Mouse (Mus musculus) lung, embryonic 14.5 days (tissue): Measurements from ENCODE around the gene Bdp1. TPM values are rescaled to one million over a fixed set of nuclear protein-coding genes. Genes with fewer than 3 reads are reported as not detected.

ENCODE experiments used
- ATAC-seq: fragments of 200-750 bp; cut with Nextera tagmentation; 2 replicates; pipeline ENCODE4 v1.8.0; 2017; ENCODE audit warnings: mild to moderate bottlenecking, moderate TSS enrichment, moderate library complexity; ENCODE audit not compliant: insufficient read depth
- DNase-seq: peaks from one replicate; pipeline ENCODE4 v3.0.0-alpha.2; 2015
- H3K27ac ChIP-seq: fragments of 300-500 bp; sonication (generic); 2 replicates; pipeline ENCODE4 v1.5.1; 2014; ENCODE audit warnings: low read depth, mild to moderate bottlenecking, moderate library complexity
- H3K27me3 ChIP-seq: fragments of 300-500 bp; sonication (generic); 2 replicates; pipeline ENCODE4 v1.6.1; 2014; ENCODE audit warnings: low read length, control low read depth; ENCODE audit not compliant: insufficient read depth
- H3K36me3 ChIP-seq: fragments of 300-500 bp; sonication (generic); 2 replicates; pipeline ENCODE4 v1.6.1; 2014; ENCODE audit warnings: control low read depth; ENCODE audit not compliant: insufficient read depth
- H3K4me1 ChIP-seq: fragments of 300-500 bp; sonication (generic); 2 replicates; pipeline ENCODE4 v1.6.1; 2014; ENCODE audit warnings: antibody characterized with exemption, control low read depth; ENCODE audit not compliant: insufficient read depth
- H3K4me2 ChIP-seq: fragments of 300-500 bp; sonication (generic); 2 replicates; pipeline ENCODE4 v1.6.1; 2014; ENCODE audit warnings: mild to moderate bottlenecking
- H3K4me3 ChIP-seq: fragments of 300-500 bp; sonication (generic); 2 replicates; pipeline ENCODE4 v1.5.1; 2014; ENCODE audit warnings: low read depth, low read length
- H3K9ac ChIP-seq: fragments of 300-500 bp; sonication (generic); 2 replicates; pipeline ENCODE4 v1.6.1; 2014
- H3K9me3 ChIP-seq: fragments of 300-500 bp; sonication (generic); 2 replicates; pipeline ENCODE4 v1.6.1; 2016; ENCODE audit warnings: low read depth, low read length, control low read depth
- CTCF ChIP-seq: IDR thresholded peaks from 2 replicates; pipeline ENCODE4 v1.5.1; 2016; ENCODE audit warnings: antibody characterized with exemption, low read depth
- WGBS: fragments of 180-500 bp; shearing (Covaris S2); extraction: QIAGEN DNeasy Blood & Tissue Kit; methylation state at CpG from one replicate; pipeline ENCODE4 v1.1.7; 2014; 5-methylcytosine and 5-hydroxymethylcytosine counted together
- polyA plus RNA-seq: library from polyadenylated mRNA; unstranded; fragments of >200 nt; fragmentation: Nextera tagmentation; extraction: Ambion mirVana; gene quantifications from 2 replicates; pipeline ENCODE4 v1.2.1, GENCODE M21; 2014

The Bdp1 gene
- polyA plus RNA-seq, 1 experiment from 2014 or later, result 27.7 TPM

- ATAC-seq (no peak), DNase-seq (peak; percentile 71)
- Histone ChIP-seq H3K4me3 (no peak overlapping the region), H3K36me3 (0 out of 2 replicates have a peak, but pooled peaks cover 21% of the 10 kb centered on the region), H3K4me2 (no peak overlapping the region), H3K4me1 (no peaks in the 10 kb centered on the region), H3K9ac (no peak overlapping the region), H3K27me3 (no peaks in the 10 kb centered on the region), H3K9me3 (no peaks in the 10 kb centered on the region), H3K27ac (no peak overlapping the region)
- peak; percentile 51 for TF ChIP-seq CTCF
- 38% methylated on average over 5 of the region's 5 CpGs for WGBS
Measured at GRCm38 (mm10) chr13:100112218-100112972, 8.5 kb upstream of the Bdp1 start.

DNA sequence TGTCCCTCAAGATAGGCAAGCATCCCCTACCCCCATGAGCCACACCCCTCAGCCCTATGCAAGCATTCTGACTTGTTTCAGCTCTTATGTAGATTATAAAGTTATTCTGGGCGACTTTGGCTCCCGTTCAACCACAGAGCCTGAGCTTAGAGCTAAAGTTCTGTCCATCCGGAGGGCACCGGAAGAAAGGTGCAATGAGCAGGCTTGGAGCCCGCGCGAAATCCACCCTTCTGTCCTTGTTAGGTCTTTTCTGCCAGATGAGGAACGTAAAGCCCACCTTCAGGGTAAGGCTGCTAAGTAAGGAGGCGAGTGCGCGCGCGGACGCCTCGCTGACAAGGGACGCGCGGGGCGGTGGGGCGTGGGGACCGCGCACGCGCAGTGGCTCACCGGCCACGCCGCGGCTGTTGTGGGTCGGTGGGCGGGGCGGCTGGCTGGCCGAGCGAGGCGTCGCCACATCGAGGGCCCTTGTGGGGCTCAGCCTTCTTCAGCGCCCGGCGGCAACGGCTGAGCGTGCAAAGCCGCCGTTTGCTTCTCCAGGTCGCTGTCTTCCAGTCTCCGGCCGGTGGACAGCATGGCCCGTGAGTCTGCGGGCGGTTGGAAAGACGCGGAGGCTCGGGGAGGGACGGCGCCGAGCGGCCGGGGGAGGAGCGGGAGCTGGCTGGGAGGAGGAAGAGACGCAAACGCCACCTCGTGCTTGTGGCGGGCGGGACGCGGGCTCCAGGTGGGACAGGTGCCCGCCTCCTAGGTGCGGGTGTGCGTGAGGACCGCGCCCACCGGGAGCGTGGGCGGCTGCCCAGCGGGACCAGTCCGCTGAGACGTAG, 4.0 kb upstream of the Bdp1 start, which contains the start of gene Serf1:
TSS of gene Serf1 (plus strand) at position 361 of the 821 bp plus-strand sequence.
- peak; percentile 91 for DNase-seq
- H3K9ac ChIP-seq, result peak within 1 kb of the TSS; percentile 75
- H3K36me3 ChIP-seq, result no peaks in the 10 kb centered on the region
- no peaks in the 10 kb centered on the region for H3K9me3 ChIP-seq
- H3K27ac ChIP-seq, result peak within 1 kb of the TSS; percentile 52; the same call in 1 of the 2 replicates
- no peak for TF ChIP-seq CTCF
- H3K4me3 ChIP-seq, result peak within 1 kb of the TSS; percentile 75
- peak within 1 kb of the TSS; percentile 85 for H3K4me2 ChIP-seq
- under 1% methylated on average over 76 of the region's 76 CpGs for WGBS
- peak; percentile 73 for ATAC-seq
- H3K4me1 ChIP-seq, result no peaks in the 10 kb centered on the region
- H3K27me3 ChIP-seq, result no peaks in the 10 kb centered on the region

DNA sequence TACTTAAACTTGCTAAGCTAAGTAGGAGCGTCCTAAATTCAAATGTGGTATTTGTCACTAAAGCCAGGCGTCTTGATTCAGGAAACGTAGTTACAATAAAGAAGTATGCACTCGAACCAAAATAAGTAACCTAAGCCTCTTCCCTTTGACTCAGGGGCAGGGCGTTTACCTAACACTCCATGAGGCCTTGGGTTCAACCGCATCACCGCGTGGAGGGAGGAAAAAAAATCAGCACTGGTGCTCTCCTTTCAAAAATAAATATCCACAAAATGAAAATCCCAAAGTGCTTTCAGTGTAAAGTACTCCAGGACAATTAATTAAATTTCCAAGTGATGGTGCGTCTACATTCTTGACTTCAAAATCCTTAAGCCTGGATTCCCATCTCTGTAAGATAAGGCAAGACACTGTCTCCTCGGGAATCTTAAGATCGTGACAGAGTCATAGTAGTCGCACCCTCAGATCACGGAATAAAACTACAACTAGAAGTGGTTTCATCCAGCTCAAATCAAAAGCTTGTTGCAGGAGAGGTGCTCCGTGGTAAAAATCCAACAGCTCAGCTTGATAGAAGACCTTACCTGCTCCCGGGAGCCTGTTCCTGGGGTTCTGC, 715 bp downstream of the Bdp1 start:
- H3K9me3 ChIP-seq, result no peaks in the 10 kb centered on the region
- no peak for TF ChIP-seq CTCF
- ATAC-seq (peak; percentile 3; the same call in 1 of the 2 replicates), DNase-seq (peak; percentile 11)
- H3K27ac ChIP-seq, result peak overlapping the region; percentile 88; the same call in 1 of the 2 replicates
- peak overlapping the region; percentile 88 for H3K4me2 ChIP-seq
- WGBS, result 5% methylated on average over 15 of the region's 15 CpGs
- peak overlapping the region; percentile 89 for H3K9ac ChIP-seq
- peak overlapping the region; percentile 92 for H3K4me3 ChIP-seq
- peaks cover 4% of the 10 kb centered on the region; the same call in 1 of the 2 replicates for H3K36me3 ChIP-seq
- no peaks in the 10 kb centered on the region for H3K27me3 ChIP-seq
- 0 out of 2 replicates have a peak, but pooled peaks cover 3% of the 10 kb centered on the region for H3K4me1 ChIP-seq

DNA sequence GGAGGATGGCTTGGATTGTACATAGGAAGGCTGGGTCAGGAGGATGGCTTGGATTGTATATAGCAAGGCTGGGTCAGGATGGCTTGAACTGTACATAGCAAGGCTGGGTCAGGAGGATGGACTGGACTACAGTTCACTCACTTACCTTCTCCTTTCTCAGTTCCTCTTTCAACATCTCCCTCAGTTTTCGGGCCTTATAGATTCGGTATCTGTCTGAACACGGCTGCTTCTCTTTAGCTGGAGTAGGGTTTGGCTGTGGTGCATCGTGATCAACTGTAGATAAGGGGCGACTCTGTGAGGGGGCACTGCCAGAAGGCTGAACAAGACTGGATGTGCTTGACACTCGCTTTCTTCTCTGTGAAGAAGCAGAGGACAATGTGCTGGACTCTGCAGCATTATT, 5.1 kb downstream of the Bdp1 start:
- Histone ChIP-seq H3K4me3 (no peak overlapping the region), H3K9ac (no peak overlapping the region), H3K27me3 (no peaks in the 10 kb centered on the region), H3K4me2 (no peak overlapping the region), H3K36me3 (peaks cover 44% of the 10 kb centered on the region), H3K4me1 (0 out of 2 replicates have a peak, but pooled peaks cover 3% of the 10 kb centered on the region), H3K9me3 (no peaks in the 10 kb centered on the region), H3K27ac (no peak overlapping the region)
- ATAC-seq (no peak), DNase-seq (no peak)
- no peak for TF ChIP-seq CTCF
- WGBS, result 82% methylated on average over 6 of the region's 6 CpGs

DNA sequence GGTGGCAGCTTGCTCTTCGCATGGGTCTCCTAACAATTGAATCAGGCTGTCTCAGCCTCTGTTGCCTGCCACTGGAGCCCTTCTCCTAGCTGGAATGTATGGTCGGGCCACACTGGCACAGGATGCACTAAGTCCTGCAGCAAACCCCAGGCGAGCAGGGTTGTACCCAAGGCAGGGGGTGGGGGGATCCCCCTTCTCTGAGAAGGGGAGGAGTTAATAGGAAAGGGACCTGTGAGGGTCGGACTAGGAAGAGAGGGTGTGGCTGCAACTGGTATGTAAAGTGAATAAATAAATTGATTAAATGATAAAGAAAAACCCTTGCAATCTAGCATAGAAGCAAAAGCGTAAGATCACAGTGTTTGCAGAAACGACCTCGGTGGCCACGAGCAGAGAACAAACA, 32.4 kb downstream of the Bdp1 start:
- 86% methylated on average over 8 of the region's 8 CpGs for WGBS
- Histone ChIP-seq H3K9ac (no peak overlapping the region), H3K27me3 (no peaks in the 10 kb centered on the region), H3K4me2 (no peak overlapping the region), H3K9me3 (no peaks in the 10 kb centered on the region), H3K27ac (no peak overlapping the region), H3K4me1 (no peaks in the 10 kb centered on the region), H3K4me3 (no peak overlapping the region), H3K36me3 (peaks cover 76% of the 10 kb centered on the region)
- no peak for TF ChIP-seq CTCF
- DNase-seq, result no peak
- ATAC-seq, result no peak

GRCm38 (mm10) chr13:100067821-100068220, 36.0 kb downstream of the Bdp1 start:
- no peak for TF ChIP-seq CTCF
- no peaks in the 10 kb centered on the region for H3K9me3 ChIP-seq
- H3K27ac ChIP-seq, result no peak overlapping the region
- no peak overlapping the region for H3K4me2 ChIP-seq
- H3K4me1 ChIP-seq, result no peaks in the 10 kb centered on the region
- H3K27me3 ChIP-seq, result no peaks in the 10 kb centered on the region
- H3K9ac ChIP-seq, result no peak overlapping the region
- 71% methylated on average over 6 of the region's 6 CpGs for WGBS
- no peak overlapping the region for H3K4me3 ChIP-seq
- peaks cover 66% of the 10 kb centered on the region for H3K36me3 ChIP-seq
- DNase-seq (no peak), ATAC-seq (no peak)
